Mouse (Mus musculus): ENCODE measurements at regions not wholly inside any gene's neighbourhood (a gene's known extent, or its start where the extent isn't known, plus 50 kb on each side); places are given as distances from the start of the nearest gene placed in this dataset.

- no peak for ATAC-seq (ENCODE audit: low FRiP score)
- no peaks in the 10 kb centered on the region for H3K27me3 ChIP-seq
- WGBS = 60% methylated on average over 3 of the region's 3 CpGs
- H3K9me3 ChIP-seq = no peaks in the 10 kb centered on the region
- H3K27ac ChIP-seq = no peak overlapping the region
- H3K4me2 ChIP-seq = no peak overlapping the region
- no peaks in the 10 kb centered on the region for H3K4me1 ChIP-seq (replicated peaks)
- H3K36me3 ChIP-seq = no peaks in the 10 kb centered on the region
- no peak overlapping the region for H3K9ac ChIP-seq
- H3K4me3 ChIP-seq = no peak overlapping the region
Observed at GRCm38 (mm10) chr3:137482546-137482945, 138.9 kb upstream of the Ddit4l start.

GRCm38 (mm10) chr3:137482971-137483370 is 138.4 kb upstream of the Ddit4l start:
- Histone ChIP-seq H3K9ac (no peak overlapping the region), H3K27me3 (no peaks in the 10 kb centered on the region), H3K9me3 (no peaks in the 10 kb centered on the region), H3K36me3 (no peaks in the 10 kb centered on the region), H3K27ac (no peak overlapping the region), H3K4me3 (no peak overlapping the region), H3K4me1 (replicated peaks) (no peaks in the 10 kb centered on the region), H3K4me2 (no peak overlapping the region)
- ATAC-seq (ENCODE audit: low FRiP score) = no peak
- WGBS = 64% methylated on average over 4 of the region's 4 CpGs

DNA sequence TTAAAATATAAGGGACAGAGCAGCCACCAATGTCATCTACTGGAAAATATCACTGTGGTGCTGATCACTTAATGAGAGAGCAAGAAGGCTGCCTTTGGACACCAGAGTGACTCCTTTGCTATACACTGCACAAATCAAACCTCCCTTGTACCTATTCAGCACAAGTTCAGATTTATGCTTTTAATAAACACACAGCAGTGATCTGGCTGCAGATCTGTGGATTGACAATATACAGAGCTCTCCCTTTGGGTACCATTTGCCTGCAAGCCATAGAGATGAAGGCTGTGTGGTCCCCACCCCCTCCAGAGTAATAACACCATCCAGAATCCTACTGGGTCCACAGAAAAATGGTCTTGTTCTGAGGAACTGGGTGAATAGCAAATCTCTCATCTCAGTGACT is 131.8 kb upstream of the Ddit4l start:
- Histone ChIP-seq H3K4me1 (replicated peaks) (no peaks in the 10 kb centered on the region), H3K9ac (no peak overlapping the region), H3K27me3 (no peaks in the 10 kb centered on the region), H3K36me3 (no peaks in the 10 kb centered on the region), H3K4me2 (no peak overlapping the region), H3K9me3 (no peaks in the 10 kb centered on the region), H3K4me3 (no peak overlapping the region), H3K27ac (no peak overlapping the region)
- no peak for ATAC-seq (ENCODE audit: low FRiP score)

GRCm38 (mm10) chr3:137491508-137492019 is 129.8 kb upstream of the Ddit4l start:
- 92% methylated on average over 1 of the region's 1 CpGs for WGBS
- Histone ChIP-seq H3K4me2 (no peak overlapping the region), H3K4me1 (replicated peaks) (no peaks in the 10 kb centered on the region), H3K27ac (no peak overlapping the region), H3K9ac (no peak overlapping the region), H3K9me3 (no peaks in the 10 kb centered on the region), H3K36me3 (no peaks in the 10 kb centered on the region), H3K27me3 (no peaks in the 10 kb centered on the region), H3K4me3 (no peak overlapping the region)
- no peak for ATAC-seq (ENCODE audit: low FRiP score)

- no peak overlapping the region for H3K4me2 ChIP-seq
- 48% methylated on average over 3 of the region's 3 CpGs for WGBS
- no peak for ATAC-seq (ENCODE audit: low FRiP score)
Observed at GRCm38 (mm10) chr3:137498343-137498742, 123.1 kb upstream of the Ddit4l start.

GRCm38 (mm10) chr3:137511283-137511682 is 110.1 kb upstream of the Ddit4l start:
- no peaks in the 10 kb centered on the region for H3K9me3 ChIP-seq
- no peak for ATAC-seq (ENCODE audit: low FRiP score)
- H3K9ac ChIP-seq = no peak overlapping the region
- H3K27me3 ChIP-seq = no peaks in the 10 kb centered on the region
- no peaks in the 10 kb centered on the region for H3K36me3 ChIP-seq
- H3K4me2 ChIP-seq = no peak overlapping the region
- H3K4me3 ChIP-seq = no peak overlapping the region
- H3K4me1 ChIP-seq (replicated peaks) = no peaks in the 10 kb centered on the region
- WGBS = 92% methylated on average over 1 of the region's 1 CpGs
- no peak overlapping the region for H3K27ac ChIP-seq

More at GRCm38 (mm10) chr3:137498343-137498742, 123.1 kb upstream of the Ddit4l start:
- Histone ChIP-seq H3K9me3 (no peaks in the 10 kb centered on the region), H3K27me3 (no peaks in the 10 kb centered on the region), H3K4me3 (no peak overlapping the region), H3K4me1 (replicated peaks) (no peaks in the 10 kb centered on the region), H3K36me3 (no peaks in the 10 kb centered on the region), H3K9ac (no peak overlapping the region), H3K27ac (no peak overlapping the region)

DNA sequence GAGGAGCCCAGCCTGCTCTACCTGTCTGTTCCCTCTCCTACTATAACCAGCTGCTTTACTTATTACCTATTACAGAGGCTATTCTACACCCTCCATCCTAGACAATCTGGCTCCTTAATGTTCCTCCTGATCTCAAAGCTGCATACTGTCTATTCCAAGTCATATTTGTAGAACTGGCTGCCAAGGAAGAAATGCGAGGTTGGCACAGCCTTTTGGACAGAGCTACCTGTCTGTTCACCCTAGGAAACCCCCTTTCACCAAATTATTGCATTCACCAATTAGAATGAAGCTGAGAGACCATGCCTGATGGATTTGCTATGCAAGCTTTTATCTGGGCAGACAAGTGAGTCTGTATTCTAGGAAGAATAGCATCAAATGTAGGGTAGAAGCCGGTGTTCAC is 109.0 kb upstream of the Ddit4l start:
- no peaks in the 10 kb centered on the region; the same call in 1 of the 2 replicates for H3K4me1 ChIP-seq (replicated peaks)
- H3K9me3 ChIP-seq = no peaks in the 10 kb centered on the region
- no peak for ATAC-seq (ENCODE audit: low FRiP score)
- H3K36me3 ChIP-seq = no peaks in the 10 kb centered on the region
- H3K4me2 ChIP-seq = no peak overlapping the region
- H3K9ac ChIP-seq = no peak overlapping the region
- no peak overlapping the region for H3K27ac ChIP-seq
- no peak overlapping the region for H3K4me3 ChIP-seq
- H3K27me3 ChIP-seq = no peaks in the 10 kb centered on the region
- 59% methylated on average over 2 of the region's 2 CpGs for WGBS

DNA sequence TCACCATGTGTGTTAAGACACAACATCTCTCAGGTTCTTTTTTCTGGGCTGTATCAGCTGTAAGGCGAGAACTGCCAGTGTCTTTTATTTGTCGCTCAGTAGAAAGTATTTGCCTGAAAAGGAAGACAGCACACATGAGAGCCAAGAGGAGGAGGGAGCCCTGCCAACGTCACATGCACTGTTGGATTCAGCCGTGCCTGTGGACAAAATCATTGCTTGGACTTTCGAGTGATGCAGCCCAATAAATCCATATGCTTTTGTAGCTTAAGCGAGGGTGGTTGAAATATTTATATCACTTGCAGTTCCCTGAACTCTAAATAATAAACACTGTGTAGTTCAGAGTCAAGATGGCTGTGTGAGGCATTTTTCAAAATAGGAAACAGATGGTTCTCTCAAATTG is 108.4 kb upstream of the Ddit4l start:
- 66% methylated on average over 6 of the region's 6 CpGs for WGBS
- Histone ChIP-seq H3K9ac (no peak overlapping the region), H3K4me3 (no peak overlapping the region), H3K27ac (no peak overlapping the region), H3K9me3 (no peaks in the 10 kb centered on the region), H3K4me2 (no peak overlapping the region), H3K36me3 (no peaks in the 10 kb centered on the region), H3K4me1 (replicated peaks) (no peaks in the 10 kb centered on the region; the same call in 1 of the 2 replicates), H3K27me3 (no peaks in the 10 kb centered on the region)
- no peak for ATAC-seq (ENCODE audit: low FRiP score)

GRCm38 (mm10) chr3:137514238-137514637 is 107.2 kb upstream of the Ddit4l start:
- WGBS = 97% methylated on average over 2 of the region's 2 CpGs
- H3K36me3 ChIP-seq = no peaks in the 10 kb centered on the region
- ATAC-seq (ENCODE audit: low FRiP score) = no peak
- no peaks in the 10 kb centered on the region; the same call in 1 of the 2 replicates for H3K4me1 ChIP-seq (replicated peaks)
- H3K4me2 ChIP-seq = no peak overlapping the region
- H3K4me3 ChIP-seq = no peak overlapping the region
- H3K27ac ChIP-seq = no peak overlapping the region
- H3K9me3 ChIP-seq = no peaks in the 10 kb centered on the region
- H3K27me3 ChIP-seq = no peaks in the 10 kb centered on the region
- H3K9ac ChIP-seq = no peak overlapping the region

- H3K27me3 ChIP-seq = no peaks in the 10 kb centered on the region
- no peak for ATAC-seq (ENCODE audit: low FRiP score)
- no peaks in the 10 kb centered on the region for H3K9me3 ChIP-seq
- no peaks in the 10 kb centered on the region for H3K36me3 ChIP-seq
- no peak overlapping the region for H3K9ac ChIP-seq
- no peak overlapping the region; the same call in 1 of the 2 replicates for H3K27ac ChIP-seq
- no peak overlapping the region for H3K4me3 ChIP-seq
- 32% methylated on average over 4 of the region's 4 CpGs for WGBS
- no peak overlapping the region for H3K4me2 ChIP-seq
- no peaks in the 10 kb centered on the region; the same call in 1 of the 2 replicates for H3K4me1 ChIP-seq (replicated peaks)
Observed at GRCm38 (mm10) chr3:137517433-137517832, 104.0 kb upstream of the Ddit4l start.

- no peaks in the 10 kb centered on the region; the same call in 1 of the 2 replicates for H3K4me1 ChIP-seq (replicated peaks)
- 95% methylated on average over 1 of the region's 1 CpGs for WGBS
- H3K9ac ChIP-seq = no peak overlapping the region
- H3K27ac ChIP-seq = no peak overlapping the region
- H3K36me3 ChIP-seq = no peaks in the 10 kb centered on the region
- H3K4me2 ChIP-seq = no peak overlapping the region
- H3K27me3 ChIP-seq = no peaks in the 10 kb centered on the region
- no peaks in the 10 kb centered on the region for H3K9me3 ChIP-seq
- no peak for ATAC-seq (ENCODE audit: low FRiP score)
- H3K4me3 ChIP-seq = no peak overlapping the region
Observed at GRCm38 (mm10) chr3:137520191-137520590, 101.2 kb upstream of the Ddit4l start.

GRCm38 (mm10) chr3:137525606-137526575 is 95.5 kb upstream of the Ddit4l start:
- no peaks in the 10 kb centered on the region for H3K27me3 ChIP-seq
- H3K4me3 ChIP-seq = no peak overlapping the region
- no peak overlapping the region for H3K4me2 ChIP-seq
- 81% methylated on average over 12 of the region's 12 CpGs for WGBS
- peaks cover 9% of the 10 kb centered on the region for H3K4me1 ChIP-seq (replicated peaks)
- no peak overlapping the region for H3K27ac ChIP-seq
- H3K36me3 ChIP-seq = no peaks in the 10 kb centered on the region
- no peak overlapping the region for H3K9ac ChIP-seq
- no peak for ATAC-seq (ENCODE audit: low FRiP score)
- no peaks in the 10 kb centered on the region for H3K9me3 ChIP-seq

GRCm38 (mm10) chr3:137529592-137529960 is 91.8 kb upstream of the Ddit4l start:
- 61% methylated on average over 2 of the region's 2 CpGs for WGBS
- Histone ChIP-seq H3K4me3 (no peak overlapping the region), H3K36me3 (no peaks in the 10 kb centered on the region), H3K9me3 (no peaks in the 10 kb centered on the region), H3K9ac (no peak overlapping the region), H3K27ac (no peak overlapping the region), H3K27me3 (no peaks in the 10 kb centered on the region), H3K4me2 (no peak overlapping the region), H3K4me1 (replicated peaks) (peaks cover 9% of the 10 kb centered on the region)
- no peak for ATAC-seq (ENCODE audit: low FRiP score)

Measured in hindbrain, embryonic 13.5 days (tissue).